Mouse (Mus musculus): Measurements from ENCODE around the gene Sbf1.

- no peak for TF ChIP-seq CTCF (IDR thresholded peaks at IDR 0.05; ENCODE audit: borderline replicate concordance, extremely low read depth, insufficient read depth, insufficient read length)
- TF ChIP-seq POLR2A (IDR thresholded peaks at IDR 0.05; ENCODE audit: borderline replicate concordance, extremely low read depth, insufficient read depth, insufficient read length, poor library complexity, severe bottlenecking) = no peak
Observed at GRCm38 (mm10) chr15:89284094-89284493, 31.0 kb downstream of the Sbf1 start.

Measured in brain, embryonic 14.5 days (tissue).